Mouse (Mus musculus) naive thymus-derived CD4-positive, alpha-beta T cell, adult 2 months (primary cell): Measurements from ENCODE around the gene Kifap3.

Source experiments
- DNase-seq: peaks from one replicate; pipeline ENCODE4 v3.0.0-alpha.2; 2011; ENCODE audit warnings: low read depth

The Kifap3 gene

GRCm38 (mm10) chr1:163893774-163894527, 114.6 kb downstream of the Kifap3 start:
- DNase-seq = no peak

DNA sequence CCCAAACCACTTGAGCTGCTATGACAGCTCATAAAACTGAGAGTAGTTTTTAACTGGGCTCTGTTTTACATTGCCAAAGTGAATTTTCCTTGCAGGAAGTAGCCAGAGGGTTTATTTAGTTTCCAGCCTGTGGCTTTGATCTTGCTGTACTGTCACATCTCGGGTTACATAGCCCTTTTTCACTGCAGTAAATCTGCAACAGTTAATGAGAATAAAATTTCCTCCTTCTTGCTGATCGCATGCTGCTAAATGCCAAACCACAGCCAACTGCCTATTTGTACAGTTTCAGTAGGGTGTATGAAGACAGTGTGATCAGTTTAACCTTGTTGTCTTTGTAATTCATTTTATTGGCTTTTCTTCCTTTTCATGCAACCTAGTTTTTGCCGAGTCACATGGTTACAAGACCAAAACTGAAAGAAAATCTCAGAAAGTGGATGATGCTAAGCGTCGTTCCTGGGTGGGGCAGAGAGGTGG, 118.9 kb downstream of the Kifap3 start:
- peak; percentile 31 for DNase-seq

GRCm38 (mm10) chr1:163899575-163899974, 120.2 kb downstream of the Kifap3 start:
- no peak for DNase-seq

GRCm38 (mm10) chr1:163900168-163900567, 120.8 kb downstream of the Kifap3 start:
- DNase-seq = no peak

DNA sequence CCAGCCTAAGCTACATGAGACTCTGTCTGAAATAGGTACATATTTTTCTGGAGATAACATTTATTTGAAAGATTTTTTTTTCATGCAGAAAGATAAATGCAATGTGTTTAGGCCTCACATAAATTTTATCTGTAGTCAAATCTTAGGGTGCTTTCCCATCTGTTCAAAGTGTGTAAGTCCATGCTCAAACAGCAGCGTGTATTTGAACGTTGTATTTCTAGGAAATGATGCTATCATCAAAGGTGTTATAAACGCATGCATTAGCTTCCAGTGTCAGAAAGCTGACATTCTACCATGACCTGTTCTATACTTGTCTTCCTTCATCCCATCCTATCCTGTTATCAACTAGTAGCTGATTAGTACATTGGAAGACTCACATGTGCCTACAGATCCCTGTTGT, 124.0 kb downstream of the Kifap3 start:
- no peak for DNase-seq

DNA sequence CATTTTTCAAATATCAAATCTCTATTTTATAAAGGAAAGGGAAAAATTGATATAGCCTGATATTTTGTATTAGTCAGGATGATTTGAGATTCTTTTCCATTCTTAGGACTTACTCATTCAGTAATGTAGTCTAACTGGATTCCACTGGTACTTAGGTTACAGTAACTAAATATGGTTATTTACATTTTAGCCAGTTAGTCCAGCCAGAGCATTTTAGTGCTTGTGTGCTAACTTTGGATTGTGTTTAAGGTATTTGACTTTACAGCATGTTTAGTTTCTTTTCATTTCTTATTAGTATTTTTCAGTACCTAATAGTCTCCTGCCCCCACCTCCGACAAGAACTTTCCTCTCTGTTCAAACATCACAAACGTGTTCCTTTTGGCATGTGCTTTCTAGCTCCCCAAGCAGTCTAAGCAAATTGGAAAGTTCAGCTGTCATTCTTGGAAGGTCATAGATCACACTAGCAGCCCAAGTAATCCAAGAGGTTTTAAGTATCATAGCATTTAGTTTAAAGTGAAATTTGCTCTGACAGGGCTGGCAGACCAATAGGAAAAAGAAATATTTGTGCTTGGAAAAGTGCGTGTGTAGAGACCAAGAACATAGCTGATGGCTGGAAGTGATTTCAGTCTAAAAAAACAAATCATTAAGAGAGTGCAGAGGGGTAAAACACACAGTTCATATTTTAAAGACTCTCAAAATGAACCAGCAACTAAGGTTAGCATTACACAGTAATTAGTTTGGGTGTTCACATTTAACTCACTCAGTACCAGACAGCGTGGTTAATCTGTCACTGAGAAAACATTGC, 127.8 kb downstream of the Kifap3 start:
- no peak for DNase-seq

- DNase-seq = no peak
Measured at GRCm38 (mm10) chr1:163908389-163908788, 129.0 kb downstream of the Kifap3 start.

DNA sequence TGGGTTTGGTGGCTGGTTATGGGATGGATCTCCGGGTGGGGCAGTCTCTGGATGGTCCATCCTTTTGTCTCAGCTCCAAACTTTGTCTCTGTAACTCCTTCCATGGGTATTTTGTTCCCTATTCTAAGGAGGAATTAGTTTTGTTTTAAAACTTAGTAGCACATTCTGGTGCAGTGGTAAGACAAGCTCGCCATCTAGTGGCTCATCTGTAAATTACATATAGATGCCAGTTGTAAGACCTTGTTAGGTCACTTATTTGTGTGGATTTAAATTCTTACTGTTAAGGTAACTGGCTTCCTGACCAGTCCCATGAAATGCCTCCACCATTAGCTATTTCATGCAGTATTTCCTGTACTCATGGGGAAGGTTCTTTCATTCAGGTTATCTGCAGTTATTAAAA, 131.0 kb downstream of the Kifap3 start:
- peak; percentile 75 for DNase-seq

DNA sequence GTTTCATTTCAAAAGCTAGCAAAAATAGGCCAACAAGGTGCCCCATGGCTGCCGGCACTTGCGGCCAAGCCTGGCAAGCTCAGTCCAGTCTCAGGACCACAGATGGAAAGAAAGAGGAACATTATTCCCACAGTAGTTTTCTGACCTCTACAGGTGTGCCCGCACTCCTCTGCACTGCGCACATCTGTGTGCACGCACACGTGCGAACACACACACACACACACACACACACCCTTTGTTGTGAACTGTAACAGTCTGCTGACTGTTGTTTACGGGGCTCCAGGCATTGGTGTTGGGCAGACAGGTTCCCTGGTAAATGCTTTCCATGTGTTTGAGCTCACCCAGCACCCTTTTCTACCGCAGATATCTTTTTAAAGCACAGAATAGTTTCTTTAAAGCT, 131.4 kb downstream of the Kifap3 start:
- DNase-seq = no peak

DNA sequence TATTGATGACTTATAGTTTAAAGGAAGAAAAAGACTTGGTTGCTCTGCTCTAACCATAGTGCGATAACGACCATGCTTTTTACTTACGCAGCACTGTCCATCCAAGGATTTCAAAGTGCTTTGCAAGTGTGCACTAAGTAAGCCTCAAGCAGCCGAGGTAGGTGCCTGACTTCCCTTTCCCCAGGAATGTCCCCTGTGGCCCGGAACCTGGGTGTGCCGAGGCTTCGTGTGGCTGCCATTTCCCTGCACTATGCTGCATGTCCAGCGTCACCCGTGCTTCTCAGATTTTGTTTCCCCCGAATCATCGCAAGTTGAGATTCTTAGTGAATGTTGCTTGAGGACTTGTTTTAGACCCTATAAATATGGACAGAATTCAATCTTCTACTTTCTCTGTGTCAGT, 132.6 kb downstream of the Kifap3 start:
- DNase-seq = no peak

- DNase-seq = no peak
Measured at GRCm38 (mm10) chr1:163917349-163918160, 138.2 kb downstream of the Kifap3 start.

- no peak for DNase-seq
Measured at GRCm38 (mm10) chr1:163924093-163924492, 144.7 kb downstream of the Kifap3 start.

GRCm38 (mm10) chr1:163928846-163929245, 149.5 kb downstream of the Kifap3 start, which contains the start of gene Scyl3:
Gene Scyl3 (plus strand): TSS chr1:163929100.
- DNase-seq = peak; percentile 22

- peak; percentile 96 for DNase-seq
Measured at GRCm38 (mm10) chr1:163929636-163930457, 150.5 kb downstream of the Kifap3 start.

DNA sequence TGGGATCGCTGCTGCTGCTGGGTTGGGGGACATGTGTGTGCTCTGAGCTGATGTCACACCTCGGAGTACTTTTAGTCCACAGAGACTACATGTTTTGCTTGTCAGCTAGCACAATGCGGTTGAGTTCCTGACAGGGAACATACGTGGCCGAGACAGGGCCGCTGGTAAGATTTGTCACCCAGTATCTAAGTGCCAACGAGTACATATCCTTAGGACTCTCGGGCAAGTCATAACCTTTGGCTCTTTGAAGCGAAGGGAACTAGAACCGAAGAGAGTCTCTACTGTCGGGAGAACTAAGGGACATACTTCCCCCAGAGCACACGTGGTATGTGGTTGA, 151.0 kb downstream of the Kifap3 start:
- DNase-seq = peak; percentile 67

DNA sequence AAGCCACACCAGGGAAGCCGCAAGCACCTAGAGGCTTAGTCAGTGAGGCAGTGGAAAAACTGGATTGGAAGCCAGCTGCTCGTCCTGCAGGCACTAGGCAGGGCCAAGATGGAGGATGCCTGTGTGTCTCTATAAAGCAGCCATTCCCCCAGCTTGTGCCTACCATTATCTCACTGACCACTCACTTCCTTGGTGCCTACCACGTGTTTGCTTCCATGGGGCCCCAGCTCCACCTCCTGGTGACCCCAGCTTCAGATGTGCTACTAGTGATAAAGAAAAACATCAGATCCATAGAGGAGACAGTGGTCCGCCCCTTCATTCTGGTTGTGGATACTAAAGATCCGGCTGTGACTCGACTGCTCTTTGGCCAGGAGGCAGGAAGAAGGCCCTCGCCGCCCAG, 152.4 kb downstream of the Kifap3 start:
- no peak for DNase-seq

- DNase-seq = no peak
Measured at GRCm38 (mm10) chr1:163934591-163934990, 155.2 kb downstream of the Kifap3 start.

- no peak for DNase-seq
Measured at GRCm38 (mm10) chr1:163942056-163942455, 162.7 kb downstream of the Kifap3 start.

GRCm38 (mm10) chr1:163953396-163953795, 174.0 kb downstream of the Kifap3 start:
- no peak for DNase-seq

GRCm38 (mm10) chr1:163958036-163958435, 178.7 kb downstream of the Kifap3 start:
- no peak for DNase-seq

DNA sequence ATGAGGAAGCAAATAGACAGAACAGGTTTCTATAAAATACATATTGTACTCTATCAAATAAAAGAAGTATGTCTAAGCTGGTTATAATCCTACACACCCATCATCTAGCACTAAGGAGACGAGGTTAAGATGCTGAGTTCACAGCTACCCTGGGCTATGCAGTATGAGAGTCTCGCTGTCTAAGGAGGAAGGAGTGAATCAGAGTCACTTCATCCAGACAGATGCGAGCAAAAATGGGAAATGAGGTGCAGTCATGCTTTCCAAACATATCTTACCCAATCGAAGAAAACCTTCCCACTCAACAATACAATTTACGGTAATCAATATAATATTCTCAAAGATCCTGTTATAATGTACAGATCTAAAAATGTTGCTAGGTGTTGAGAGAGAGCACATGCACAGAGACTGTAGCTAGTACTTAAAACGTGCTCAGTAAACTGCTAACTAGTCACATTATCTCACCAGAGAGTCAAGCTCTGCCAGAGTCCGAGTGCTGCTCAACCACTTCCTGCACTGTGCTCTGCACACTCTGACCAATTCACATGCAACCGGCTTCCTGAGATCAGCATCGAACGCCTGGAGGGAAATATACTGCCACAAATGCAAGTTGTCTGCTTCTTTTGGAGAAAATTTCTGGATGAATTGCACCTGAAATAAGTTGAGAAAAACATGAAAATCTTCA, 184.8 kb downstream of the Kifap3 start:
- no peak for DNase-seq
